Mouse (Mus musculus) inflammation-experienced regulatory T-cells, adult 6 months (primary cell): ENCODE data around the gene Stim1. TPM values are rescaled to one million over a fixed set of nuclear protein-coding genes. Genes with fewer than 3 reads are reported as not detected.
"Not testable (repeated sequence)": the region's sequence is repeated elsewhere in the genome, so short reads cannot be mapped to it uniquely, and the experiment has no call there.

Source experiments
- ATAC-seq: one replicate; pipeline ENCODE4 v1.8.0; 2017
- polyA plus RNA-seq, 3 experiments: library from polyadenylated mRNA; unstranded; fragments of 100-300 nt; shearing (Covaris generic); gene quantifications; one replicate each; pipeline ENCODE4 v1.2.1; 2017

Stim1 gene
- polyA plus RNA-seq, 3 experiments from 2014 or later: 46.3 to 50.9 (median 48.2) TPM

- ATAC-seq: no peak
These were observed 102.9 kb downstream of the Stim1 start for GRCm38 (mm10) chr7:102370526-102370925.

GRCm38 (mm10) chr7:102373382-102374072, 105.9 kb downstream of the Stim1 start:
- no peak for ATAC-seq

DNA sequence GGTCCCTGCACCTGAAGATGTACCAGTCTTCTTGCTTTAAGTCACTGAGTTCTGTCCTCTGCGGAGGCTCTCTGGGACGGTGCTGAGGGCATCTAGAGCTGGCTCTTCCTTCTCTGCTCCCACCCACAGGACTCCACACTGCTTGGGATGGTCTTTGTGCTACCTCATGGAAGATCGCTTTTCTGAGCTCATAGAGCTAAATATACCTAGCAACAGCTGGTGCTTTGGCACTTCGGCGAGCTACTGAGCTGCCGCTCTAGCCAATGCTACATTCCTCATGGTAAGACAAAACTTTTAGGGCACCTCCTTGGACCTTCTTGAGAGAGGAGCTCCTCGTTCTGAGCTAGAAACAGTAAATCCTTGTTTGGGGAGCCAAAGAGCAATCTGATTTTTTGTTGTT, 115.6 kb downstream of the Stim1 start:
- no peak for ATAC-seq

DNA sequence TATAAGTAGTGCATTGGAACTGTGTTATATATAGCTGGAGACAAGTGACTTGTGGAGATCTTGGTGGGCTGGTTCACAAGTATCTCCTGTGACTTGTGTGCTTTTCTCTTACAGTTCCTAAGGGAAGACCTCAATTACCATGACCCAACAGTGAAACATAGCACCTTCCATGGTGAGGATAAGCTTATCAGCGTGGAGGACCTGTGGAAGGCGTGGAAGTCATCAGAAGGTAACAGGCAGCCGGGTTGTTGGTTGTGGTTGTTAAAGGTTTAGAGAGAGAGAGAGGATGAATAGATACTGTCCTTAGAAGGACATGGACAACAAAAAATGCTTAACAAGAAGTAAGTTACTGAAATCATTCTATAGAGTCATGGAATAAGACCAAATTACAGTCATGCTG, 118.4 kb downstream of the Stim1 start:
- ATAC-seq: no peak

DNA sequence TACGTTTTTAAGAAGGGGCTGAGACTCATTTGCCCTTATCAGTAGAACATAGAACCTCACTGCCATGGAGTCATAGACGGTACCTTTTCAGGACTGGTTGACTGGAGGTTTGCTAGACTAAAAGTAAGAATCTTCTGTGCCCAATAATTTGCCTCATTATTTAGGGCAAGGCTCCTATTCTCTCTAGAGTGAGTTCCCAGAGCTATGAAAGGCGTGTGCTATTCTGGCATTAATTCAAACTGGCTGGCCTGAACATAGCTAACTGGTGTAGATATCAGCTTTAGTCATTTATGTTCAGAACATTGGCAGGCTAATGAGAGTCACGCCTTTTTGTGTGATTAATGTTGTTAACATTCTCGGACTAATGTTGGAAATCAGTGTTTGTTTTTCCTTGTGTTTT, 121.5 kb downstream of the Stim1 start:
- ATAC-seq: no peak

DNA sequence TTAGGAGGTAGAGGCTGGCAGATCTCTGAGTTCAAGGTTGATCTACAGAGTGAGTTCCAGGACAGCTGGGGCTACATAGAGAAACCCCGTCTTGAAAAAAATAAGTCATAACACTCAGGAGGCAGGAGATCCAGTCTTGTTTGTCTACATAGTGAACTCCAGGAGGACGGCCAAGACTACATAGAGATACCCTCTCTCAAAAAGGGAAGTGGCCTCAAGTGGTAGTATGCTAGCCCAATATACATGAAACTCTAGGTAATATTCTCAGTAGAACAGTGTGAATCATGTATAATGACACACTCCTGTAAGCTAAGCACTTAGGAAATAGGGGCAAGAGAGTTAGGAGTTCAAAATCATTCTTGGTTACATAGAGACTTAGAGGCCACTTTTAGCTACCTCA, 126.3 kb downstream of the Stim1 start:
- no peak for ATAC-seq

GRCm38 (mm10) chr7:102395894-102396293, 128.3 kb downstream of the Stim1 start:
- ATAC-seq: no peak

DNA sequence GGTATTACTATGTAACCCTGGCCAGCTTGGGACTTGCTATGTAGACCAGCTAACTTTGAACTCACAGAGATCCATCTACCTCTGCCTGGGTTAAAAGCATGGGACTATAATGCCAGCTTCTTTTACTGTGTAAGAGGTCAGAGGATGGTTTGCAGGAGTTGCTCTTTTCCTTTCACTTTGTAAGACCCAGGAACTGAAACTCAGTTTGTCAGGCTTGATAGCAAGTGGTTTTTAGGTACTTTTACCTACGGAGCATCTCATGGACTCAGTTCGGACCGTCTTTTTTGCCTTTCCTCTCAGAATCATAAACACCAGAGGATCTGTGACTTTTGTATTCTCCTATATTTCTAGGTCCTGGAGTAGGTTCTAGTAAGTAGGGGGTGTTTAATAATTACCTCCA, 128.7 kb downstream of the Stim1 start:
- ATAC-seq: no peak

- no peak for ATAC-seq
These were observed 131.7 kb downstream of the Stim1 start for GRCm38 (mm10) chr7:102399180-102399731.

GRCm38 (mm10) chr7:102404118-102404517, 136.5 kb downstream of the Stim1 start:
- no peak for ATAC-seq

DNA sequence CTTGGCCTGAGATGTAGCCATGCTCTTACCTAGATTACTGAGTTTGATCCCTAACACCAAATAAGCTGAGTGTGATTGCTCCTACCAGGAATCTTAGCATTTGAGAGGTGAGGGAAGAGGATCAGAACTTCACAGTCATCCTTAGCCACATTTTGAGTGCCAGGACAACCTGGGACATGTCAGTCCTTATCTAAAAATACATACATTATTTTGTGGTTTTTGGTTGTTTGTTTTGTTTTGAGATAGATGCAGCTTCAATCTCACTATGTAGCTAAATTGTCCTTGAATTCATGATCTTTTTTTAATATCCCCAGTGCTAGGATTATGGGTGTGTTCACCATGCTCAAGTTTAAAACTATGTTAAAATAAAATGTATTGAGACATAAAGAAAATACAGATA, 139.8 kb downstream of the Stim1 start:
- no peak for ATAC-seq

GRCm38 (mm10) chr7:102415272-102415671, 147.7 kb downstream of the Stim1 start:
- not testable (repeated sequence) for ATAC-seq

DNA sequence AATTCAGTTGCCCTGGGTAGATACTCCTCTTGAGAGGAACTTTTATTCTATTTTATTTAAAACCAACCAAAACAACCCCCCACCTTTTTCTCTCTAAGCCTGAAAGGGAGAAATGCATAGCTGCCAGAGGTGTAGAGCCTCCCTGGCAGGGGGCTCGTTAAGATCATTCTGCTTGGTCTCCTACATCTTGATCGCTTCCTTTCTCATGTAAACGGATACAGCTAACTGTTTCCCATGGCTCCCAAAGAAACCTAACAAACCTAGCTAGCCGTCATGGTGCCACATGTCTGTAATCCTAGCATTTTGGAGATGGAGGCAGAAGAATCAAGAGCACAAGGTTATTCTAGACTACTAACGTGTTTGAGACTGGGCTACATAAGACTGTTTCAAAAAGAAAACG, 148.2 kb downstream of the Stim1 start:
- no peak for ATAC-seq

DNA sequence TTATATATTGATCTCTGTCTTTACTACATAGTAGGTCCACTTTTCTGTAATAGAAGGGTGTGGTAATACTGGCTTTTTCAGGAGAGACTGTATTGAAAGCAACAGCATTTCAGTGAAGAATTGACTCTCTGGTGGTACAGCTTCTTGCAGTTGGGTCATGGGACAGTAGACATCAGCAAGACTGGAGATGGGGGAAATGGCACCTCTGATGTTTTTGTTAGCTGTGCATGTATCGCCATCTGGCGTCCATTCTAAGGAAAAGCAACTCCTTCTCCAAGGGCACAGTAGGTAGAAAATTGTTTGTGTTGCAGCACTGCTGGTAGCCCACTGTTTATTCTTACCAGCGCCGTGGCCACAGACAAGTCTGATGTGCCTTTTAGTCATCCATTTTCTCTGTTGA, 149.8 kb downstream of the Stim1 start:
- ATAC-seq: peak; percentile 90

DNA sequence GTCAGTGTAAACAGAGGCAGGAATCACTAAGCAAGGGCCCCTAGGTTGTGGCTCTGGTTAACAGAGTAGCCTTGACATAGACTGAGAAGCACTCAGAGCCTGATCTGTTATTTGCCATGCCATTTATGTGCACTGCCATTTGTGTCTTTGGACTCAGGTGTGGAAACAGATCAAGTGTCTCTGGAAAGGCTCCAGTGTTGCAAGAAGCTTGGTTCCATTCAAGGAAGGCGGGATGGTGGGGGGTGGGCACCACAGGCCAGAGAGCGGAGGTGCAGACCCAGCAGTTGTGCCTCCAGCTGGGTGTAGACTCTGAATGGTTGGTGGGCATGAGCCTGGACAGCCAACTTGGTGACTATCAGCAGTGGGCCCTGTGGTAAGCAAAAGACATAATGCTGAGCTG, 154.4 kb downstream of the Stim1 start:
- no peak for ATAC-seq

DNA sequence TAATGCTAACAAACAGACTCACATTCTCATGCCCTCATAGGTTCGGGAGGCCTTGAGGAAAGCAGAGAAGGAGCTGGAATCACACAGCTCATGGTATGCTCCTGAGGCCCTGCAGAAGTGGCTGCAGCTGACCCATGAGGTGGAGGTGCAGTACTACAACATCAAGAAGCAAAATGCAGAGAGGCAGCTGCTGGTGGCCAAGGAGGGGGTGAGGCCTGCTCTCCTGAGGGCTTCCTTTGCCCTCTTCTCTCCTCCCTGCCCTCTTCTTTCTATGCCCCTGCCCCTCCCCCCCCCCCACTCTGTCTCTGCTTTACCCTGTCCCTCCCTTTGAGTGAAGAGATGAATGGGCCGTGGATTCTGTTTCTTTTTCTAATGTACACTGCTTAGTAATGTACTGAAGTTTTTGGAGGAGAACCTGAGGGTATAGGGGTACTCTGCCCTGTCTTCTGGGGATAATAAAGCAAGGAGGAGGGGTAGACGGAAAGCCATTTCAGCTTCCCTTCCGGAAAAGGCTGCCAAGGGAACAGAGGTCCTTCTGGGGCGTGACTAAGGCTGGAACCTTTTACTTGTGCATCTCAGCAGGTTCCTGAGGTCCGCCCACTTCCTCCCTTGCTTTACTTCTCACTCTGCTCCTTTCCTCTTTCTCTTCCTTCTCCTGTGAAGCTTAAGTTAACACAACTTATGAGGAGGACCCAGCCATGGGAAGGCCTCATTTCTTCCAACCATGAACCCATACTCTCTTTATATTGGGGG, 158.5 kb downstream of the Stim1 start:
- peak; percentile 90 for ATAC-seq

GRCm38 (mm10) chr7:102434344-102434743, 166.7 kb downstream of the Stim1 start:
- ATAC-seq: no peak

DNA sequence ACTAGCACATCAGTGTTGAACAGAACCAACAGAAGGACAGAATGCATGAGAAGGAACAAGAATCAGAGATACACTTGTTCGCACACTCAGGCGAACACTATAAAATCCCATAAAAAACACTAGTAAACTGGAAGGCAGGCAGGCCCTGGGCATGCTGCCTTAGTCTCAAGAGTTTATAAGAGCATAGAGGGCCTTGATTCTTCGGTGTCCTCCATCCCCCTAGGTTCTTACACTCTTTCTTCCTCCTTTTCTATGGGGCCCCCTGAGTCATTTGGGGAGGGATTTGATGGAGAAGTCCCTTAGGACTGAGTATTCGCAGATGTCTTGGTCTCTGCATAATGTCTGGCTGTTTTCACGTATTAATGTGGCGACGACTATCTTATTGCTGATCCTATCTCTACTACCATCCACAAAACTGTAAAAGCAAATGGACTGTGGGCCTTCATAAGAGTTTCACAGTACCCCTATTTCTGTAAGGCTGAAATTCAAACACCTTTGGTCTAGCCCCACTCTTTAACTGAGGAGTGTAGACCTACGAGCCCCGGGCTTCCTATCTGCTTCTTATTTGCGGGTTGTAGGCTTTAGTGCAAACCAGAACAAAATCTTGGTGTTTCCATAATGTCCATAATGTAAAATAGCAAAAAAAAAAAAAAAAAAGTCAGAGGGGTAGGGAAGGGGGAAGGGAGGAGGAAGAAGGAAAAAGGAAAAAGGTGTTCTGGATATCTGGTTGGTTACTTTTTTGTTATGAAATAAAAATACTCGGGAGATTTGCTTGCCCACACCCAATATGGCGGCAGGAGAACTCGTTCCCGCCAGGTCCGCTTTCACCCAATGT, 173.4 kb downstream of the Stim1 start:
- no peak for ATAC-seq

GRCm38 (mm10) chr7:102441657-102442391, 174.2 kb downstream of the Stim1 start, which contains the start of gene Rrm1:
Gene Rrm1, plus strand, starts transcription at chr7:102441695.
- peak; percentile 99 for ATAC-seq

DNA sequence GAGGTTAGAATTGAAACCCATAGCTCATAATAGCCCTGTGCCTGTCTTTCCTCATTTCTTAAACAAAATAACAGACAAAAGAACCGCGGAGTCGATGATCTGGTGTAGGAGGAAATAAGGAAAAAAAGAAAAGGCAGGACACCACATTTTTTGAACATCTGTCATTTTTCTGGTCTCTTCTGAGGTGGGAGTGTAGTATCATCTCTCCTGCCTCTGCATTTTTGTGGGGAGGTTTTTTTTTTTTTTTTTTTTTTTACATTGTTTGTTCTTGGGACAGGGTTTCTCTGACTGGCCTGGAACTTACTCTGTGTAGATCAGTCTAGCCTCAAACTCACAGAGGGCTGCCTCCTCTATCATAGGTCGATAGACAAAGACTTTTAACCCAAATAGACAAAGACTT, 174.8 kb downstream of the Stim1 start:
- no peak for ATAC-seq

- no peak for ATAC-seq
These were observed 176.7 kb downstream of the Stim1 start for GRCm38 (mm10) chr7:102444301-102444700.

DNA sequence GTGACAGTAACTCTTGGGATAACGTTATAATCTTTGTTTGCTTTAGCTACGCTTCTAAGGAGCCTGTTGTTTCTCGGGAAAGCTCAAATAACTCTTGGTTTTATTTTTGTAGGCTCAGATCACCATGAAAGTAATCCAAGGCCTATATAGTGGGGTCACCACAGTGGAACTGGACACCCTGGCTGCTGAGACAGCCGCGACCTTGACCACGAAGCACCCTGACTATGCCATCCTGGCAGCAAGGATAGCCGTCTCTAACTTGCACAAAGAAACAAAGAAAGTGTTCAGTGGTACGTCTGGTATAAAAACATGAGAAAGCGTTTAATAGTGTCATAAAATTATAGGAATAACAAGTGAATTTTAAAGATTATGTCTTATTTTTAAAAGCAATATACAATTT, 178.8 kb downstream of the Stim1 start:
- no peak for ATAC-seq
